Mouse (Mus musculus) kidney, embryonic 14.5 days (tissue): ENCODE measurements at regions not wholly inside any gene's neighbourhood (a gene's known extent, or its start where the extent isn't known, plus 50 kb on each side); places are given as distances from the start of the nearest gene placed in this dataset.
A peak's percentile ranks its signal among the peaks of the same experiment; 100 is the strongest.

ENCODE experiments used
- ATAC-seq: fragments of 200-750 bp; cut with Nextera tagmentation; 2 replicates; pipeline ENCODE4 v1.8.0; 2017; ENCODE audit warnings: moderate number of reproducible peaks, mild to moderate bottlenecking, moderate TSS enrichment, moderate library complexity; ENCODE audit not compliant: low FRiP score, low TSS enrichment
- H3K27ac ChIP-seq: fragments of 300-500 bp; sonication (generic); 2 replicates; pipeline ENCODE4 v1.5.1; 2014; ENCODE audit warnings: low read depth, mild to moderate bottlenecking, low read length, moderate library complexity, mixed read lengths
- H3K27me3 ChIP-seq: fragments of 300-500 bp; sonication (generic); 2 replicates; pipeline ENCODE4 v1.6.1; 2014; ENCODE audit warnings: mild to moderate bottlenecking, low read length; ENCODE audit not compliant: control insufficient read depth, insufficient read depth
- H3K36me3 ChIP-seq: fragments of 300-500 bp; sonication (generic); 2 replicates; pipeline ENCODE4 v1.6.1; 2014; ENCODE audit warnings: low read length, mixed read lengths; ENCODE audit not compliant: control insufficient read depth, insufficient read depth
- H3K4me1 ChIP-seq: fragments of 300-500 bp; sonication (generic); 2 replicates; pipeline ENCODE4 v1.6.1; 2014; ENCODE audit warnings: low read length, mixed read lengths; ENCODE audit not compliant: control insufficient read depth, insufficient read depth
- H3K4me2 ChIP-seq: fragments of 300-500 bp; sonication (generic); replicated peaks from 2 replicates; pipeline ENCODE4 v1.6.1; 2014; ENCODE audit warnings: low read depth, mild to moderate bottlenecking, low read length
- H3K4me3 ChIP-seq: fragments of 300-500 bp; sonication (generic); 2 replicates; pipeline ENCODE4 v1.5.1; 2014; ENCODE audit warnings: mild to moderate bottlenecking, low read length
- H3K9ac ChIP-seq: fragments of 300-500 bp; sonication (generic); 2 replicates; pipeline ENCODE4 v1.6.1; 2014; ENCODE audit warnings: low read depth, mild to moderate bottlenecking, low read length, moderate library complexity
- H3K9me3 ChIP-seq: fragments of 300-500 bp; sonication (generic); 2 replicates; pipeline ENCODE4 v1.6.1; 2016; ENCODE audit warnings: low read length; ENCODE audit not compliant: control insufficient read depth
- WGBS: fragments of 180-500 bp; shearing (Covaris S2); extraction: QIAGEN DNeasy Blood & Tissue Kit; methylation state at CpG from one replicate; pipeline ENCODE4 v1.1.7; 2014; 5-methylcytosine and 5-hydroxymethylcytosine counted together

- Histone ChIP-seq H3K27me3 (no peaks in the 10 kb centered on the region), H3K36me3 (no peaks in the 10 kb centered on the region), H3K27ac (no peak overlapping the region), H3K9ac (no peak overlapping the region), H3K4me2 (no peak overlapping the region), H3K4me3 (no peak overlapping the region), H3K9me3 (no peaks in the 10 kb centered on the region), H3K4me1 (no peaks in the 10 kb centered on the region)
- 85% methylated on average over 3 of the region's 3 CpGs for WGBS
- ATAC-seq, result no peak
Observed at GRCm38 (mm10) chr11:44083716-44084115, 182.7 kb upstream of the Adra1b start.

GRCm38 (mm10) chr11:44086951-44087350 is 185.9 kb upstream of the Adra1b start:
- whole genome bisulfite sequencing, result 66% methylated on average over 2 of the region's 2 CpGs
- H3K9ac ChIP-seq, result no peak overlapping the region
- H3K27ac ChIP-seq, result no peak overlapping the region
- H3K9me3 ChIP-seq, result no peaks in the 10 kb centered on the region
- no peaks in the 10 kb centered on the region for H3K4me1 ChIP-seq
- no peak overlapping the region for H3K4me2 ChIP-seq
- no peak for ATAC-seq
- H3K27me3 ChIP-seq, result no peaks in the 10 kb centered on the region
- no peaks in the 10 kb centered on the region for H3K36me3 ChIP-seq
- no peak overlapping the region for H3K4me3 ChIP-seq

- H3K9me3 ChIP-seq, result no peaks in the 10 kb centered on the region
- no peak overlapping the region for H3K9ac ChIP-seq
- H3K4me2 ChIP-seq, result no peak overlapping the region
- ATAC-seq, result no peak
- H3K27me3 ChIP-seq, result no peaks in the 10 kb centered on the region
- H3K27ac ChIP-seq, result no peak overlapping the region
- H3K4me1 ChIP-seq, result no peaks in the 10 kb centered on the region
- no peak overlapping the region for H3K4me3 ChIP-seq
- WGBS, result 92% methylated on average over 9 of the region's 9 CpGs
- H3K36me3 ChIP-seq, result no peaks in the 10 kb centered on the region
Observed at GRCm38 (mm10) chr11:44089514-44089913, 188.5 kb upstream of the Adra1b start.

- Histone ChIP-seq H3K9ac (no peak overlapping the region), H3K36me3 (no peaks in the 10 kb centered on the region), H3K27ac (no peak overlapping the region), H3K4me1 (no peaks in the 10 kb centered on the region), H3K9me3 (no peaks in the 10 kb centered on the region), H3K4me3 (no peak overlapping the region), H3K4me2 (no peak overlapping the region), H3K27me3 (no peaks in the 10 kb centered on the region)
- ATAC-seq, result peak; percentile 80; the same call in 1 of the 2 replicates
- 30% methylated on average over 4 of the region's 4 CpGs for WGBS
Observed at GRCm38 (mm10) chr11:44095280-44095679, 194.3 kb upstream of the Adra1b start.

GRCm38 (mm10) chr11:44103188-44103840 is 202.3 kb upstream of the Adra1b start:
- H3K4me3 ChIP-seq, result no peak overlapping the region
- no peak overlapping the region for H3K9ac ChIP-seq
- no peaks in the 10 kb centered on the region for H3K36me3 ChIP-seq
- 81% methylated on average over 5 of the region's 5 CpGs for WGBS
- H3K27ac ChIP-seq, result no peak overlapping the region
- ATAC-seq, result no peak
- H3K9me3 ChIP-seq, result no peaks in the 10 kb centered on the region
- no peaks in the 10 kb centered on the region for H3K27me3 ChIP-seq
- no peak overlapping the region for H3K4me2 ChIP-seq
- no peaks in the 10 kb centered on the region for H3K4me1 ChIP-seq

GRCm38 (mm10) chr11:44103841-44104191 is 202.8 kb upstream of the Adra1b start:
- H3K4me1 ChIP-seq, result no peaks in the 10 kb centered on the region
- no peaks in the 10 kb centered on the region for H3K36me3 ChIP-seq
- no peak overlapping the region for H3K4me2 ChIP-seq
- H3K9ac ChIP-seq, result no peak overlapping the region
- no peak overlapping the region for H3K27ac ChIP-seq
- no peaks in the 10 kb centered on the region for H3K27me3 ChIP-seq
- no peak for ATAC-seq
- no peaks in the 10 kb centered on the region for H3K9me3 ChIP-seq
- H3K4me3 ChIP-seq, result no peak overlapping the region

- no peak overlapping the region for H3K4me3 ChIP-seq
- no peaks in the 10 kb centered on the region for H3K9me3 ChIP-seq
- no peak for ATAC-seq
- no peak overlapping the region for H3K4me2 ChIP-seq
- no peak overlapping the region for H3K27ac ChIP-seq
- no peak overlapping the region for H3K9ac ChIP-seq
- no peaks in the 10 kb centered on the region for H3K27me3 ChIP-seq
- WGBS, result 94% methylated on average over 1 of the region's 1 CpGs
- no peaks in the 10 kb centered on the region for H3K36me3 ChIP-seq
- H3K4me1 ChIP-seq, result no peaks in the 10 kb centered on the region
Observed at GRCm38 (mm10) chr11:44106231-44106630, 205.2 kb upstream of the Adra1b start.

GRCm38 (mm10) chr11:44111525-44111924 is 210.5 kb upstream of the Adra1b start:
- no peak overlapping the region for H3K4me2 ChIP-seq
- H3K9me3 ChIP-seq, result no peaks in the 10 kb centered on the region
- H3K4me3 ChIP-seq, result no peak overlapping the region
- WGBS, result 46% methylated on average over 5 of the region's 5 CpGs
- H3K27me3 ChIP-seq, result no peaks in the 10 kb centered on the region
- H3K36me3 ChIP-seq, result no peaks in the 10 kb centered on the region
- H3K9ac ChIP-seq, result no peak overlapping the region
- H3K27ac ChIP-seq, result no peak overlapping the region
- no peaks in the 10 kb centered on the region for H3K4me1 ChIP-seq
- no peak for ATAC-seq

GRCm38 (mm10) chr11:44127088-44127487 is 226.1 kb upstream of the Adra1b start:
- no peaks in the 10 kb centered on the region for H3K27me3 ChIP-seq
- ATAC-seq, result no peak
- no peaks in the 10 kb centered on the region for H3K36me3 ChIP-seq
- H3K27ac ChIP-seq, result no peak overlapping the region
- no peak overlapping the region for H3K9ac ChIP-seq
- H3K4me2 ChIP-seq, result no peak overlapping the region
- H3K4me1 ChIP-seq, result no peaks in the 10 kb centered on the region
- 65% methylated on average over 9 of the region's 9 CpGs for WGBS
- H3K9me3 ChIP-seq, result no peaks in the 10 kb centered on the region
- H3K4me3 ChIP-seq, result no peak overlapping the region
